Mouse (Mus musculus) large intestine, adult 2 months (tissue): ENCODE data around the gene Gm10160. TPM values are rescaled to one million over a fixed set of nuclear protein-coding genes. Genes with fewer than 3 reads are reported as not detected.

Experiments used
- DNase-seq: peaks from one replicate; pipeline ENCODE4 v3.0.0-alpha.2; 2012; ENCODE audit warnings: low read depth, low spot score
- WGBS: fragments of 180-500 bp; shearing (Covaris S2); methylation state at CpG from one replicate; pipeline ENCODE4 v1.1.7; 2018; 5-methylcytosine and 5-hydroxymethylcytosine counted together
- polyA plus RNA-seq: library from polyadenylated mRNA; depleted of rRNA; stranded (reverse); fragments of >200 nt; gene quantifications from 2 replicates; pipeline ENCODE4 v1.2.3, GENCODE M21; 2012; rRNA removed

The Gm10160 gene
- not detected in 2 replicates for polyA plus RNA-seq

DNA sequence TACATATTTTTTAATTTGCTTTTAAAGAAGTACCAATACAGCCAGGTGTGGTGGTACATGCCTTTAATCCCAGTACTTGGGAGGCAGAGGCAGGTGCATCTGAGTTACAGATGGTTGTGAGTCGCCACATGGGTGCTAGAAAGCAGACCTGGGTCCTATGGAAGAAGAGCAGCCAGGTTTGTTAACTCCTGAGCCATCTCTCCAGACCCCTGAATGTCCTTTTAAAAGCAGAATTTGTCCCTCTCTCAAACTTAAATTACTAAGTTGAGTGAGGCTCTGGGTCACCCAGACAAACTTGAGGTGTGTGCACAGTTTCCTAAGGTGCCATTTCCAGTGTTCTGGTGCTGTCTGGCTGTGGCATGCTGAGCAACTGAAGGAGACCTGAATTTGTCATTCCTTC is at the start of gene Gm10160:
TSS of gene Gm10160 (minus strand) at position 101 of the 400 bp plus-strand sequence.
- WGBS, result 78% methylated on average over 1 of the region's 1 CpGs

DNA sequence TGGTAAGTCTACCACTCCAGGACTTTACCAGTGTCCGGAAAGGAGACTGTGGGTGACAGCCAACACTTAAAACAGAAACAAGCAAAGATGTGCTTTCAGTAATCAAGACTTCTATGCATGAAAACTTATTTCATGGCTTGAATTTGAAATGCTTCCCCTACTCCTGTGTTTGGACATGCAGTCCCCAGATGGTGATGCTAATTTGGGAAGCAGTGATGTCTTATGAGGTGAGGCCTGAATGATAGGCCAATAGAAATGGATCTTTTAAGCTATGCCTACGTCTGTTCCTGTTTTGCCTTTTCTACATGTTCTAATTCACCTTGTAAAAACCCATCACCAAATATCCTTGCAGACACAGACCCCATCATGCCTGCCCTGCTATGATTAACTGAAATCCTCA is 49.3 kb upstream of the Gm10160 start:
- WGBS, result 86% methylated on average over 2 of the region's 2 CpGs
- no peak for DNase-seq

More for the DNA sequence above, at the start of gene Gm10160:
- no peak for DNase-seq

DNA sequence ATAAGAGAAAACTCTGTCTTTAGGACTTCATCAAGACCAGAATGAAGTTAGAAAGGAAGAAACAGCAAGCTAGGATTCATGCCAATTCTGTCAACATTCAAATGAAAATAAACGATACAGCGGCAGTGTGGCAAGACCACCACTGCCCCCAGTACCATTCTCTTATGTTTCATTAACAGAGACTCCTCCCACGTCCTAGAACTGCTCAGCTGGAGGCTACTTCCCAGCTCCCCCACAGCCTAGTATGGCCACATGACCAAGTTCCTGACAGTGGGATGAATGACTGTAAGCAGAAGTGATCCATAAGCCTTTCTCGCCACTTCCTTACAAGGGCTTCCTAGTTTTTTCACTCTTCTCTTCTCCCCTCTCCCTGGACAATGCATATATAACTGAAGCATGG is 48.5 kb upstream of the Gm10160 start:
- DNase-seq, result no peak
- 62% methylated on average over 4 of the region's 4 CpGs for WGBS

DNA sequence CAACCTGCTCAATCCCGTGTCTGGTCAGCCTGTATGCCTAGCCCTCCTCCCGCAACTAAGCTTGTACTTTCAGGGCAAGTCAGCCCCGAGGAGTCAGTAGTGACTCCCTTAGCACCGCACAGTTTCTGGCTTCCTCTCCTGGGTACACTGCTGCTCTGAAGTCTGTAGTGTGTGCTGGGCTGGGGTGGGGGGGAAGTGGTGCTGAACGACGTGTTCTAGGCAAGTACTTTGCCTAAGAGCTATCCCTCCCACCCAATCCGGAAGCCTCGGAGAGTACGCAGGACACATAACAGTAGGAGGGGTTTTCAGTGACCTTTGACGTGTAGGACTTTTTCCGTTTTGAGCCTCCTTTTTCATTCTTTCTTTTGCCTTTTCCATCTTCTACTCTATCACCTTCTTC is 43.8 kb upstream of the Gm10160 start:
- 74% methylated on average over 11 of the region's 11 CpGs for WGBS
- no peak for DNase-seq

DNA sequence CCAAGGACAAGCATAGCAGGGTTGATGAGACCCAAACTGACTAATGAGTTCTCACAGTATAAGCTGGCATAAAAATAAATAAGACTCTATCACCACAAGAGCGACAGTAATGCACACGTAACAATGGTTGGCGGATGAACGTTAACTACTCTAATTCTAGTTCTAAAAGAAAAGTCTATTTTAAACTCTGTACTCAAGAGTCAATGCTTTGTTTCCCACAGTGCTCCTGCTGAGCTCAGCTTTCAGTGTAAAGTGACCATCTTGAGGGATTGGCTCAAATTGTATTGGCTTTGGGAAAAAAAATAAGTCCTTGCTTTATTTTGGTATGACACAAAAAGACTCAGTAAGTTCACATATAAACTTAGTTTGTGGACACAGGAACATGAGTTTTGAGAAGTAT is 29.5 kb upstream of the Gm10160 start:
- 83% methylated on average over 4 of the region's 4 CpGs for WGBS
- no peak for DNase-seq

DNA sequence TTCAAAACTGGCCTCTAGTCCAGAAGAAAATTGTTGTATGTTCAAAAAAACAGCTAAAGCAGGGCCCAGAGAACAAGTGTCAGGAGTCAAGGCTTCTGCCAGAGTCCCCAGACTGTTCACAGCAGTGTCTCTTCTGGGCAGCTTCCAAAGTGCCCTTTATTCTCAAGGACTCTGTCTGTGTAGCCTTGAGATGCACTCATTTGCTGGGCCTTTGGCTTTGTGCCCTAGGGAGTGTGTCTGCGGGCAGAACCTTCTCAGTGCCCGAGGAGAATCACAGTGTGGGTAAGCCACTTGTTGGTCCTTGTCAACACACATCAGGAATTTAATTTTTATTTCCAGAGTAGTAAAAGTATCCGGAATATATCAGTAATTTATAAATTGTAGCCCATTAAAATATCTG is 26.0 kb upstream of the Gm10160 start:
- DNase-seq, result no peak
- 47% methylated on average over 3 of the region's 3 CpGs for WGBS

DNA sequence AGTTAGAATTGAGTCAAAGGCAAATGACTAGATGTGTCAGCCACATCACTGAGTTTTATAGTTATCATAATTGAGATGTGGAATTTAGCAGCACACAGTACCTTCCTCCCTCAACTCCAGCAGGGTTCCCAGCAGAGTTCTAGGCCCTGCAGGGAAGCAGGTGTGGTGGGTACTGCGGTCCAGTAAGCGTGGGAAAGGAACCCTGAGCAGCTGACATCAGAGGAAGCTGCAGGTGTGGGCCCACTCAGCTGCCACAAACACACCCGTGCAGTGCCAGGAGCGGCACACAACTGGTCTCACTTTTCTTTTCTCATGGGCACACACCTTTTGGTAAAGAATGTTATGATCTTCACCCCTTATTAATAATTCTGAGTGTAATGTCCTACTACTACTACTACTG is 25.2 kb upstream of the Gm10160 start:
- no peak for DNase-seq
- WGBS, result 68% methylated on average over 4 of the region's 4 CpGs

DNA sequence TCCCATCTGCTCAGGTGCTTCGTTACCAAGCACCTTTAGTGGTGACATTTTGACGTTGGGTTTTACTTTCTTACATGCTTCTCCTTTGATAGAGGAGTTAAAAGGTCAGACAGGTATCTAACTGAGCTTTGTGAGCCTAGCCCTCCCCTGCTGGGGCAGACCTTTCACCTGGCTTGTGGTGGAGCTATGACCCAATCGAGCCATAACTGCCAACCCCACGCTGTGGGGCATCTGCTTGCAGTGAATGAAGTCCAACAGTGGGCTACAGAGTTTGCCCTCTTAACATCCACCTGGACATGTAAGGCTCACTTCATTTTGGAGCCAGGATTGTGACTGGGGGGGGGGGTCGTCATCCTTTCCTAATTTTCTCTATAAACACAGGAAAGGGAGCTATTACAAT is 24.7 kb upstream of the Gm10160 start:
- WGBS, result 71% methylated on average over 5 of the region's 5 CpGs
- DNase-seq, result no peak

DNA sequence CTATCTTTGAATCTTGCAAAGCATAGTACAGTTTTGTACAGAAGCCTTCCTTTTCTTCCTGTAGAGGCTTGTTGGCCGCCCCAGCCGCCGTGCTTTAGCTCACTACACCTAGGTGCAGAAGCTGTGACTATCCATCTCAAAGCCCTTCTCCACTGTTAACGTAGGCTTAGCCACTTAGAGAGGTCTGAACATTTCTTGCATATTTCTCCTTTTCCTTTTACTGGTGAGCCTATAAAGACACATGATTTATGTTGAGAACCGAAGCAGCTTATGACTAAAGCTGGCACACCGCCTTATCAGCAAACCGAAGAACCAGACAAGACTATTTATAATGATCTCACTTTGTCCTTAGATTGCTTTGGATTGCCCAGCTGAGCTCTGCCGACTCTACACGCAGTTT is 19.8 kb upstream of the Gm10160 start:
- 43% methylated on average over 9 of the region's 9 CpGs for WGBS
- no peak for DNase-seq

DNA sequence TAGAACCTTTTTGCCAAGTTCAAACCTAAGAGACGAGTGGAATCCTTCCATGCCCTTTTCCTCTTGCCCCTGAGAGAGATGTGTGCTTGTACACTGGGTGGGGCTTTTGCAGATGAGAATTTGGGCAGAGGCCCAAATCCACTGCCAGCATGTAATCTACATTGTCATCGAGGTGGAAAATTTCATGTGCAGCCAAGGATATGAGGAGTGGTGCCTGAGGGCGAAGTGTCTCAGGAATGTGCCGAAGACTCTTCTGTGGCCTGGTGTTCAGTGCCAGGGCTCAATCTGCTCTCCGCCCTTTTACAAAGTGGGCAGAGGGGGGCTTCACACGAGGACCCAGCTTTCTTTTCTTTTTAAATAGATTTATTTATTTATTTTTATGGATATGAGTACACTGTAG is 19.0 kb upstream of the Gm10160 start:
- no peak for DNase-seq
- 49% methylated on average over 6 of the region's 6 CpGs for WGBS

DNA sequence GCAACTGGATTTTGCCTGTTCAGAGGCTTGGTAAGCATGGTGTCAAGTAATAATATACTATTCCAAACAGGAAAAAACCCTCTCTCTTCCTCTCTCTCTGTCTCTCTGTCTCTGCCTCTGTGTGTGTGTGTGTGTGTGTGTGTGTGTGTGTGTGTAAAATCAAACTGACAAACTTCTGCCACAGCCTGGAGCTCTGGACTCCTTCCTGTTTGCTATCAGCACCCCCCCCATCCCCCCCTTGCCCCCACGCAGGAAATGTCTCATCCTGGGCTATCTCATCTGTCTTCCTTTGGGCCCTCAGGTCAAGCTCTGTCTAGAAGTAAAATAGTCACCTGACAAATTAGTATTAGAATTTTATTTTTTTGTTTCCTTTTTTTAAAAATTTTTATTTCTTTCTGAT is 18.2 kb upstream of the Gm10160 start:
- 16% methylated on average over 1 of the region's 1 CpGs for WGBS

DNA sequence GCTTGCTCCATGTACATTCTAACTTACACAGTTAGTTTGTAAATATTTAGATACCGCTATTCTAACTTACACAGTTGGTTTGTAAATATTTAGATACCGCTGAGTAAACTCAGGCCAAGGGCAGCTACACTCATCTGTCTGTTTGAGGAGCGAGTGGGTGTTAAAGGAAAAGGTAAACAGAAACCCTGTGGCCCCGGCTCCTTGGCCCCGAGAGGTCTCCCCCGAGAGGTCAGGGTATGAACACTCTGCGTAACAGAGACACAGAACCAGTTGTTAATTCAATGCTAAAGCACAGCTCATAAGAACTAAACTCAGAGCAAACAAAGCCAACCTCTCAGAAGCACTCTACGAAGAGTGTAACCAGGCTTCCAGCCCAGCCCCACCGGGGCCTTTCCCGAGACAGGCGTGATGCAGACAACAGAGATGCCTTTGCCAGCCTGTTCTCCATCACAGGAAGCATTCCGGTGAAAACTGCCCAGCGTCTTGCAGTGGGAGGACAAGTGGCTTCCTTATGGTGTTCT is 17.0 kb upstream of the Gm10160 start:
- 17% methylated on average over 13 of the region's 13 CpGs for WGBS
- no peak for DNase-seq

More for the DNA sequence above, 18.2 kb upstream of the Gm10160 start:
- DNase-seq, result no peak

DNA sequence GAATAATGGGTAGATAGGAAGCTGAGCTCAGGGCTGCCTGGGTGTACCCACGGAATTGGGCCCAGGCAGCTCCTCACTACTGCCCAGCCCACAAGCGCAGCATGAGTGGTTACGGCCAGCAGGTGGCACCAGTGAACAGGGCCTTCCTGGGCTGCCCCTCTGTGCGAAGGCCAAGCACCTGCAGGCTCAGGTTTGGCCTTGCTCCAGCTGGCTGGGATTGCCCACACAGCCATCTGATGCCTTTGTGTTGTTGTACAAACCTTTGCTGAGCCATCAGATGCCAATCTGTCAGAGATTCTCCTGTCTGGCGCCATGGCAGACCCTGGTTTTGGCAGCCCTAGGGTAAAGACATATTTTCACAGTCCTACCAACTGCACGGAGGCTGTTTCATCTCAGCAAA is 12.6 kb upstream of the Gm10160 start:
- peak; percentile 27 for DNase-seq
- WGBS, result 25% methylated on average over 6 of the region's 6 CpGs

DNA sequence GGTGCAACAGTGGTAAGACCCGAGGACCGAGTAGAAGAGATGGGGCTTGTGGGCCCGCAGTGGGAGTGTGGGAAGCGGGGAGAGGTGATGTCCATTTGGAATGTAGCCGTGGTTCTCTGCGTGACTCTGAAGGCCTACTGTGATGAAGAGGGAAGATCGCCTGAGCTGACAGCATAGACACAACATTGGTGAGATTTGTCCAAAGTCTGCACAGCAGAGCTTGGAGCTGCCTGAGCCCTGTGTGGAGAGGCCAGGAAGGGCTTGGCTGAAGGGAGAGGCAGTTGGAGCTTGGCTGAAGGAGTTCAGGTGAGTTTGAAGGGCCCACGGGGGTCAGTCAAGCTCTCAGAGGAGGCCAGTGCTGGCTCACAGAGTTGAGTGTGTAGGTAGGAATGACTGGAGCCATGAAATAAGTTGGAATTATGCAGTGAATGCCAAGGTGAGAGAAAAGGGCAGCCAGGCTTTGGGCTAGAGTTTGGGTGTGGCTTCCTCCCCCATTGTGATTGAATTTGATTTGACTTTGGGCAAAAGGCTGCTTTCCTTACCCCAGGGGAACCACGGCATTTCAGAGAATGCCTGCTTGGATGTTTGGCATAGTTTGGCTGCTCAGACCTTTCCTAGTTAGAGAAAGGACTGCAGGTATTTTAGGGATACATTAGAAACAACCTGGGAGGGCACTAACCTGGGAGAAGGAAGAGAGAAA is 11.8 kb upstream of the Gm10160 start:
- WGBS, result 82% methylated on average over 9 of the region's 9 CpGs
- DNase-seq, result no peak

DNA sequence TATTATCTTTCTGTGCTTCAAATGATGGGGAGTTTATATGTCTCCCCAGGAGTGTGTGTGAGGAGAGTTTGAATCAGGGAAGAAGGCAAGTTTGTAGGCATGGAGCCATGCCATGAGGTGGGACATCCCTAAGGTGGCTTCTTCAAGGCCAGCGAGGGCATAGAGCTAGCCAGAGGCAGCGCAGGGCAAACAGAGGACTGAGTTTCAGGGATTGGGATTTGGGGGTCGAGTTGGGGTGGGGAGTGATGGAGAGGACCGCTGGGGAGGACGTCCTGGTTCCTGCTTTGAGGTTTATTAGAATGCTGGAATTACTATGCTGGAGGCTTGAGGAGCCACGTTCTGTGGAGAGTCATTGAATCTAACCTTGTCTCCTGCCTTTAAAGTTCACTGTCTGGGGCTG is 10.3 kb upstream of the Gm10160 start:
- 82% methylated on average over 6 of the region's 6 CpGs for WGBS
- DNase-seq, result no peak

DNA sequence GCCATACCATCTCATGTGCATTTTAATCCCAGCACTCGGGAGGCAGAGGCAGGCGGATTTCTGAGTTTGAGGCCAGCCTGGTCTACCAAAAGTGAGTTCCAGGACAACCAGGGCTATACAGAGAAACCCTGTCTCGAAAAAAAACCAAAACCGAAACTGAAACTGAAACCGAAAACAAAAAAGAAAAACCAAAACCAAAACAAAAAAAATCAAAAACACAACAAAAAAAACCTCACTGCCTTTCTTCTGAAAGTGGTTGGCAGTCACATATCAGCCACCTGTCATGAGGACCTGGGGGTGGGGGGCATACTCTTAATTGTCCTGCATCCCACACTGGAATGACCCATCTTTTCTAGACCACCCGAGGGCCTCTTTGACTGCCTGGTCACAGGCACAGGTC is 9.0 kb upstream of the Gm10160 start:
- WGBS, result 76% methylated on average over 6 of the region's 6 CpGs
- no peak for DNase-seq

DNA sequence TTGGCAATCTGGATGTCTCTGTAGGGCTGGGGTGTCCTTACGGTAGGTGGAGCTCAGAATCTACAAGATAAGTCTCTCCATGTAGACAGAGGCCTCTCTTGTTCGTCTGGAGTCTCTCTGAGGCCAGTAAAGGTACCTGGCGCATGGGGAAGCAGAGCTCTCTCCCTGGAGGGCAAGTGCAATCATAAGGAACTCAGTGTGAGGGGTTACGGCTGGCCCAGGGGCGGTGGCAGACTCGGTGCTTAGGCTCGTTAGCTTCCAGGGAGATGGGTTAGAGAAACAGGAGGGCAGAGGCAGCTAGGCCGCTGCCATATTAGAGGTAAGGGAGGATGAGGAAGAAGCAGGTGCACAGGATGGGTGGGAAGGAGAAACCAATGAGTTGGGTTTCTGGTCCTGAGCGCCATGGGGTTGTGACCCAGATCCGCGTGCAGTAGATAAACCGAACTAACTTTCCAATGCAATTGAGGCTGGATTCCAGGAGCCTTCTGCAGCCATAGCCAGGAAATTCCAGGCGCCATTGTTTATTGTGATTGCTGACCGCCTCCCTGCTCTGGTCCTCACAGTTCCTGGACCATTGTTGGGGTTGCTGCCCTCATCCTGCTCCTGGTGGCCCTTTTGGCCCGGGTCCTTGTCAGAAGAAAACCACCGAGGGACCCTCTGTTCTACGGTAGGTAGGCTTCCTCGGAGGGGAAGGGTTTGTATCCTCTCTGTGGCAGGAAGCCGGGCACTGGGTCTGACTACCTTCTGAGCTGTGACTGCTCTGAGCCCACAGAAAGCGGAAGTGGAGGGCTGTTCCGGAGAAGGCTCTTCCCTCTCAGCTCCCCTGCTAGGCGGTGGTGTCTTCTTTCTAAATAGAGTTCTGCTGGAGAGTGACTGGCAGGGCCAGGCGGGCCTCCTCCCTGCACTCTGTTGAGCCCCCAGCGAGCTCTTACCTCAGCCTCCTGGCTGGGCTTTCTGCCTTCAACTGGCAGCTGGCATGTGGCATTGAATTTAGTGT is 7.3 kb upstream of the Gm10160 start:
- no peak for DNase-seq
- 67% methylated on average over 24 of the region's 24 CpGs for WGBS

DNA sequence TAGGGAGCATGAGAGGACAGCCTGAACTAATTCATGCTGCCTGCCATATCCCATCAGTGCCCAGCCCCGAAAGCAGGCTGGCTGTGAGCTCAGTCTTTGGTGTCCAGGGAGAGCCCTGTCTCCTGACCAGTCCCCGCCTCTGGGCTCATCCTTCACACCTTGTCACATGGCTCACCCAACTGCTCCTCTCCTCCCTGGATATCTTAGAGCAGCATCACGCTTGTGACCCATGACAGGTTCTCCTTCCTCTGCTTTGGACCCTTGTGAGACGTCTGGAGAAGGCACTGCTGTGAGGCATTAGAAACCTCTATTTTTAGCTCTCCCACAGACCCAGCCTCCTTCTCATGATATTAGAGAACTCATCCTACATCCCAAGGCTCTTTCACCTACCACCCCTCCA is 6.3 kb upstream of the Gm10160 start:
- DNase-seq, result no peak
- WGBS, result 70% methylated on average over 4 of the region's 4 CpGs

DNA sequence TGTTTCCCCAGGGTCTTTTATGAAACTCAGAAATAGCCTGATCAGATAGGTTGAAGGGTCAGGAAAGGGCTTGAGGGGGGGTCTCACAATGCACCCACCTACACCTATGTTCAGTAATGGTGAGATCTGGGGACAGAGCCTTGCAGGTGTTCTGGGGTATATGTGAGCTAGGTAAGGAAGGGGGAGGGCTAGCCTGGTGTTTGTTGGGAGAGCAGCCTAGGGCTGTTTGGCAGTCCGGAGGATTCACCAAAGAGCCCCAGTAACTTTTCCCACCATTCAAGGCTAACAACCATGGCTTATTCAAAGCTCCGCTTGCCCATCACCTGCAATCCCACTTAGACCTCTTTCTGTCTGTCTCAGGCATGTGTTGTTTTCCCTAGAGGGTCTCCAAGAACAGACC is 5.9 kb upstream of the Gm10160 start:
- no peak for DNase-seq
- 83% methylated on average over 2 of the region's 2 CpGs for WGBS

DNA sequence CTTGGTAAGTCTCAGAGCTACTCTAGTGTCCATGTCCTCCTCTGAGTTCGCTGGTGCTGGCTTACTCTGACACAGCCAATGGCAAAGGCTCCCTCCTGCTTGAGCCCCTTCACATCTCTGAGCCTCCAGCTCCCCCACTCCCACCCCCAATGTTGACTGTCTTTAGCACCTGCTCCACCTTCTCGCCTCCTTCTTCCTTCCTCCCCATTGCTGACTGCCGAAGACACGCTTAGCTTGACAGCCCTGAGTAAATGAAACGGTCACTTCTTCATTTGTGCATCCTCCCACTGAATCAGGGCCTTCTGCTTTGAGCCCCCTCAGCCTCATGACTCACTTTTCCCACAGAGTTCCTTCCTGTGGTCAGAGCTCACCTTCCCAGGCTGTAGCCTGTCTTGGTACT is 5.4 kb upstream of the Gm10160 start:
- 36% methylated on average over 5 of the region's 5 CpGs for WGBS
- DNase-seq, result no peak

DNA sequence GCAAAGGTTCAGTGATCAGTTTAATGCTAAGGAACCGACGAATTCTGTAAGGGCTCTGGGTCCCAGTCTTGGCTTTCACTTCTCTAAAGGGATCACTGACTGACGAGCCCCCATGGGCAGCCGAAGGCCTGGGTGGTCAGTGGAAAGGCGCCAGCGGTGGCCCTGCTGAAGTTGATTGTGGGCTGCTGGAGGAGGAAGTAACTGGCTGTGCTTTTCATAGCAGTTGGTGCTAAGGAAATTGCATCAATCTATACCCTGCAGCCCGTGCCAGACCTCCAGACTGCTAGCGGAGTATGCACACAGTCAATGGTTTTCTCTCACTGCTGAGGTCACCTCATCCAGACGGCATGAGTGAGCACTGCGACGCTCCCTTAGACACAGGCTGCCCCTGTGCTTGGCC is 4.5 kb upstream of the Gm10160 start:
- 52% methylated on average over 11 of the region's 11 CpGs for WGBS
- DNase-seq, result no peak
